Mouse (Mus musculus) mouse trophoblast stem cell (cell line): Measurements from ENCODE around the gene Olfr148.

ENCODE experiments used
- in situ Hi-C, 2 experiments: fragments of 300-500 bp; cut with MseI, MboI; formaldehyde crosslinking; loops; 2 replicates in 1 of 2; 3 replicates in 1 of 2; pipeline ENCODE4 v1.15.1; 2025

Gene Olfr148

GRCm38 (mm10) chr9:39610355-39610754 is at the start of gene Olfr148:
Olfr148 (plus strand) TSS chr9:39610655.
- in situ Hi-C loops, result no loop called here

- in situ Hi-C loops, result no loop called here
These were observed 35.0 kb upstream of the Olfr148 start, which contains the start of gene Olfr959 for GRCm38 (mm10) chr9:39575469-39575868. Olfr959 (minus strand) TSS chr9:39575569.

- in situ Hi-C loops, result no loop called here
These were observed 33.4 kb upstream of the Olfr148 start for GRCm38 (mm10) chr9:39577050-39577449.

GRCm38 (mm10) chr9:39602536-39603332 is 7.7 kb upstream of the Olfr148 start:
- in situ Hi-C loops, result no loop called here

- in situ Hi-C loops, result no loop called here
These were observed 7.1 kb upstream of the Olfr148 start for GRCm38 (mm10) chr9:39603333-39603845.

- in situ Hi-C loops, result no loop called here
These were observed 6.4 kb upstream of the Olfr148 start, which contains the start of gene AW551984 for GRCm38 (mm10) chr9:39603999-39604453. AW551984 (minus strand) TSS chr9:39604403.

GRCm38 (mm10) chr9:39608497-39608896 is 2.0 kb upstream of the Olfr148 start:
- in situ Hi-C loops, result no loop called here

- in situ Hi-C loops, result no loop called here
These were observed 1.5 kb downstream of the Olfr148 start for GRCm38 (mm10) chr9:39611953-39612352.

GRCm38 (mm10) chr9:39621073-39621472 is 10.6 kb downstream of the Olfr148 start, which contains the start of gene Olfr960:
Olfr960 (plus strand) TSS chr9:39621373.
- in situ Hi-C loops, result no loop called here

- in situ Hi-C loops, result no loop called here
These were observed 13.3 kb downstream of the Olfr148 start for GRCm38 (mm10) chr9:39623783-39624182.

GRCm38 (mm10) chr9:39624711-39625110 is 14.3 kb downstream of the Olfr148 start:
- in situ Hi-C loops, result no loop called here

- in situ Hi-C loops, result no loop called here
These were observed 18.6 kb downstream of the Olfr148 start for GRCm38 (mm10) chr9:39629069-39629468.

- in situ Hi-C loops, result no loop called here
These were observed 23.6 kb downstream of the Olfr148 start for GRCm38 (mm10) chr9:39633913-39634594.

GRCm38 (mm10) chr9:39644785-39645184 is 34.3 kb downstream of the Olfr148 start, which contains the start of gene Olfr961:
Olfr961 (plus strand) TSS chr9:39645085.
- in situ Hi-C loops, result no loop called here

GRCm38 (mm10) chr9:39647382-39647781 is 36.9 kb downstream of the Olfr148 start:
- in situ Hi-C loops, result no loop called here

GRCm38 (mm10) chr9:39654756-39655396 is 44.4 kb downstream of the Olfr148 start:
- in situ Hi-C loops, result no loop called here
